Mouse (Mus musculus) lung, embryonic 14.5 days (tissue): ENCODE measurements around the gene Rpp25l. TPM values are rescaled to one million over a fixed set of nuclear protein-coding genes. Genes with fewer than 3 reads are reported as not detected.
"Not testable (repeated sequence)": the region's sequence is repeated elsewhere in the genome, so short reads cannot be mapped to it uniquely, and the experiment has no call there.

ENCODE experiments used
- ATAC-seq: fragments of 200-750 bp; cut with Nextera tagmentation; 2 replicates; pipeline ENCODE4 v1.8.0; 2017; ENCODE audit warnings: mild to moderate bottlenecking, moderate TSS enrichment, moderate library complexity; ENCODE audit not compliant: insufficient read depth
- DNase-seq: peaks from one replicate; pipeline ENCODE4 v3.0.0-alpha.2; 2015
- H3K27ac ChIP-seq: fragments of 300-500 bp; sonication (generic); 2 replicates; pipeline ENCODE4 v1.5.1; 2014; ENCODE audit warnings: low read depth, mild to moderate bottlenecking, moderate library complexity
- H3K27me3 ChIP-seq: fragments of 300-500 bp; sonication (generic); 2 replicates; pipeline ENCODE4 v1.6.1; 2014; ENCODE audit warnings: low read length, control low read depth; ENCODE audit not compliant: insufficient read depth
- H3K36me3 ChIP-seq: fragments of 300-500 bp; sonication (generic); 2 replicates; pipeline ENCODE4 v1.6.1; 2014; ENCODE audit warnings: control low read depth; ENCODE audit not compliant: insufficient read depth
- H3K4me1 ChIP-seq: fragments of 300-500 bp; sonication (generic); 2 replicates; pipeline ENCODE4 v1.6.1; 2014; ENCODE audit warnings: antibody characterized with exemption, control low read depth; ENCODE audit not compliant: insufficient read depth
- H3K4me2 ChIP-seq: fragments of 300-500 bp; sonication (generic); 2 replicates; pipeline ENCODE4 v1.6.1; 2014; ENCODE audit warnings: mild to moderate bottlenecking
- H3K4me3 ChIP-seq: fragments of 300-500 bp; sonication (generic); 2 replicates; pipeline ENCODE4 v1.5.1; 2014; ENCODE audit warnings: low read depth, low read length
- H3K9ac ChIP-seq: fragments of 300-500 bp; sonication (generic); 2 replicates; pipeline ENCODE4 v1.6.1; 2014
- H3K9me3 ChIP-seq: fragments of 300-500 bp; sonication (generic); 2 replicates; pipeline ENCODE4 v1.6.1; 2016; ENCODE audit warnings: low read depth, low read length, control low read depth
- CTCF ChIP-seq: IDR thresholded peaks from 2 replicates; pipeline ENCODE4 v1.5.1; 2016; ENCODE audit warnings: antibody characterized with exemption, low read depth
- WGBS: fragments of 180-500 bp; shearing (Covaris S2); extraction: QIAGEN DNeasy Blood & Tissue Kit; methylation state at CpG from one replicate; pipeline ENCODE4 v1.1.7; 2014; 5-methylcytosine and 5-hydroxymethylcytosine counted together
- polyA plus RNA-seq: library from polyadenylated mRNA; unstranded; fragments of >200 nt; fragmentation: Nextera tagmentation; extraction: Ambion mirVana; gene quantifications from 2 replicates; pipeline ENCODE4 v1.2.1, GENCODE M21; 2014

The Rpp25l gene
- 87.1 and 90.3 TPM in 2 replicates for polyA plus RNA-seq

GRCm38 (mm10) chr4:41713197-41714067, at the start of gene Rpp25l:
Gene Rpp25l, minus strand, starts transcription at chr4:41713534.
- H3K27me3 ChIP-seq, result no peaks in the 10 kb centered on the region
- DNase-seq (peak; percentile 92), ATAC-seq (peak; percentile 65)
- WGBS, result under 1% methylated on average over 61 of the region's 61 CpGs
- H3K9me3 ChIP-seq, result no peaks in the 10 kb centered on the region
- peak within 1 kb of the TSS; percentile 76; the same call in 1 of the 2 replicates for H3K27ac ChIP-seq
- peak; percentile 40 for TF ChIP-seq CTCF
- peaks cover 39% of the 10 kb centered on the region for H3K36me3 ChIP-seq
- peaks cover 10% of the 10 kb centered on the region for H3K4me1 ChIP-seq
- peak within 1 kb of the TSS; percentile 96 for H3K9ac ChIP-seq
- H3K4me3 ChIP-seq, result peak within 1 kb of the TSS; percentile 88
- H3K4me2 ChIP-seq, result peak within 1 kb of the TSS; percentile 94

DNA sequence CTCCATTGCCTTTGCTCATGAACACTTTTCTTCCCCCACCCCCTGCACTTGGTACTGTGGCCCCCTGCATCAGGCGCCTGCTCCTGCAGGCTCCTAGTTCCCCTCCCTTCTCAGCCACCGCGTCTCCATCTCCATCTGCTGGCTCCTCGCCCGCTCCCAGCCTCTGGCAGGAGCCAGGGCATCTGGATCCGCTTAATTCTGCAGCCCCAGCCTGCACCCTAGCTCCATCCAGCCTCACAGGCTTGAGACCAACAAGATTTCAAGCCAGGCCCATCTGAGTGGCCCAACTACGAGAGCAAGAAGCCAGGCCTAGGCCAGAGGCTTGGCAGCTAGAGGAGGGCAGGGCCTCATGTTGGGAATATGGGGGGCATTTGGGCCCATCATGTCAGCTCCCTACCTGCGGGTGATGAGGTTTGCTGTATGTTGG, 49.4 kb upstream of the Rpp25l start:
- peak overlapping the region; percentile 38; the same call in 1 of the 2 replicates for H3K9ac ChIP-seq
- peak; percentile 47; the same call in 1 of the 2 replicates for ATAC-seq
- 33% methylated on average over 8 of the region's 8 CpGs for WGBS
- not testable (repeated sequence) for H3K27me3 ChIP-seq, H3K36me3 ChIP-seq, H3K9me3 ChIP-seq
- peak; percentile 84 for DNase-seq
- peak overlapping the region; percentile 92 for H3K27ac ChIP-seq
- H3K4me2 ChIP-seq, result peak overlapping the region; percentile 74
- H3K4me3 ChIP-seq, result peak overlapping the region; percentile 46; the same call in 1 of the 2 replicates
- H3K4me1 ChIP-seq, result peaks cover 15% of the 10 kb centered on the region; the same call in 1 of the 2 replicates

- ATAC-seq (peak; percentile 67), DNase-seq (peak; percentile 80)
- TF ChIP-seq CTCF, result no peak
- WGBS, result 28% methylated on average over 8 of the region's 8 CpGs
- peak overlapping the region; percentile 46 for H3K4me3 ChIP-seq
- H3K4me1 ChIP-seq, result peaks cover 15% of the 10 kb centered on the region; the same call in 1 of the 2 replicates
- peak overlapping the region; percentile 92 for H3K27ac ChIP-seq
- H3K9ac ChIP-seq, result peak overlapping the region; percentile 38
- peaks cover 12% of the 10 kb centered on the region; the same call in 1 of the 2 replicates for H3K36me3 ChIP-seq
- H3K9me3 ChIP-seq, result no peaks in the 10 kb centered on the region
- peak overlapping the region; percentile 74 for H3K4me2 ChIP-seq
- H3K27me3 ChIP-seq, result no peaks in the 10 kb centered on the region
Measured at GRCm38 (mm10) chr4:41762099-41762687, 48.9 kb upstream of the Rpp25l start.

GRCm38 (mm10) chr4:41761680-41762079, 48.3 kb upstream of the Rpp25l start:
- Histone ChIP-seq H3K27ac (peak overlapping the region; percentile 92), H3K9me3 (no peaks in the 10 kb centered on the region), H3K4me2 (peak overlapping the region; percentile 74), H3K9ac (peak overlapping the region; percentile 0; the same call in 1 of the 2 replicates), H3K27me3 (no peaks in the 10 kb centered on the region), H3K36me3 (peaks cover 12% of the 10 kb centered on the region; the same call in 1 of the 2 replicates), H3K4me3 (peak overlapping the region; percentile 46), H3K4me1 (peaks cover 15% of the 10 kb centered on the region; the same call in 1 of the 2 replicates)
- DNase-seq, result peak; percentile 19
- TF ChIP-seq CTCF, result no peak
- no peak for ATAC-seq

- ATAC-seq (no peak; the same call in none of the 2 replicates), DNase-seq (no peak)
- Histone ChIP-seq H3K27ac (peak overlapping the region; percentile 92), H3K4me2 (peak overlapping the region; percentile 74), H3K9me3 (no peaks in the 10 kb centered on the region), H3K4me3 (peak overlapping the region; percentile 46), H3K9ac (peak overlapping the region; percentile 64), H3K4me1 (peaks cover 15% of the 10 kb centered on the region; the same call in 1 of the 2 replicates), H3K27me3 (no peaks in the 10 kb centered on the region), H3K36me3 (peaks cover 9% of the 10 kb centered on the region; the same call in 1 of the 2 replicates)
- 64% methylated on average over 4 of the region's 4 CpGs for WGBS
- TF ChIP-seq CTCF, result no peak
Measured at GRCm38 (mm10) chr4:41760911-41761310, 47.6 kb upstream of the Rpp25l start.

- H3K4me2 ChIP-seq, result peak overlapping the region; percentile 74
- H3K27me3 ChIP-seq, result no peaks in the 10 kb centered on the region
- peak overlapping the region; percentile 46 for H3K4me3 ChIP-seq
- DNase-seq (peak; percentile 95), ATAC-seq (peak; percentile 89)
- WGBS, result 1% methylated on average over 15 of the region's 15 CpGs
- H3K36me3 ChIP-seq, result peaks cover 9% of the 10 kb centered on the region; the same call in 1 of the 2 replicates
- H3K9ac ChIP-seq, result peak overlapping the region; percentile 64
- peak overlapping the region; percentile 92 for H3K27ac ChIP-seq
- H3K4me1 ChIP-seq, result peaks cover 15% of the 10 kb centered on the region; the same call in 1 of the 2 replicates
- TF ChIP-seq CTCF, result peak; percentile 22; the same call in 1 of the 2 replicates
- no peaks in the 10 kb centered on the region for H3K9me3 ChIP-seq
Measured at GRCm38 (mm10) chr4:41760288-41760721, 47.0 kb upstream of the Rpp25l start.
